Mouse (Mus musculus) kidney, postnatal 36 days (tissue): ENCODE results near the gene Pprc1.

Experiments
- DNase-seq, 2 experiments: peaks; one replicate each; pipeline ENCODE4 v3.0.0; 2021 to 2022; ENCODE audit warnings: mixed read lengths in 2 of 2

Pprc1 gene

DNA sequence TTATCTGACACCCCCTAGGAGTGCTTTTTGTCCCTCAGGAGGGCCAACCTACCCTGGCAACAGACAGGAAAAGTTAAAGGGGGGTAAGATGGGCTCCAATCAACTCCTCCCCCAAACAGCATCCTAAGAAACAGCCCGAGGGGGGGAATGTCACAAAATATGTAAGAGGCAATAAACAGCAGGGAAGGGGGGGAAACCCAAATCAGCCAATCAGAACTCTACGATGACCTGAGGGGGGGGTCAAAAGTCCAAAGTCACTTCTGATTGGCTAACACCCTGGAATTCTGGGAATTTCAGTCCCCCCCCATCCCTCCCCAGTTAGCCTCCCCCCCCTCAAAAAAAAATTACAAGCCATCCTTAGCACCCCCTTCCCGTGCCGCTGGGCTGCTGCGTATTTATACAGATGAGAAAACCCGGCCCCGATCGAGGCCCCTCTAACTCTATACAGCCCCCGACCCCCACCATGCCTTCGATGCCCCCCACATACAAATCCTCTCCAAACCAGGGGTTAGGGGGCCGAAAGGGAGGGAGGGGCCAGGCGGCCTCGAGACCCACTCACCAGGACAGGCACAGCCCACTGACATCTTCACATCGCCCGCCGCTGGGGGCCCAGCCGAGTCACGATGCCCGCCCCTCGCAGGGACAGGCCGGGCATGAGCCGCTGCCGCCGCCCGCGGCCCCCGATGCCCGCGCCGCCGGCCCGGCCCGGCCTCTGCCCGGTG is at the start of gene Pprc1:
Gene Pprc1 (plus strand): TSS at position 616 of the 722 bp plus-strand sequence.
- DNase-seq, result peak; percentile 68 to 77

DNA sequence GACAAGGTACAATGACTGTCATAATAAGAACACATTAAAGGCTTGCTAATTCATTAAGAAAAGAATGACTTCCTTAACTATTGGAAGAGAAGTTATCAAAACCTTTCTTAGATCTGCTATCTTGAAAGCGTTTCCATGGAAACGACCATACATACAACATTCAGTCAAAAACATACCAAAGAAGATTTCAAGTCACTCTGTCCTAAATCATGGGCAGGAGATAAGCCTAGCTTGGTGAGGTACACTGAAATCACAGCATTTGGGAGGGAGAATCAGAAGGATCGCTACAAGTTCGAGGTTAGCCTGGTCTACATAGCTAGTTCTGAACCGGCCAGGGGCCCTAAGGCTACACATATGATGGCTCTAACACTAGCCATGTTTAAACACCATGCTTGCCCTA is 47.3 kb upstream of the Pprc1 start:
- no peak for DNase-seq

DNA sequence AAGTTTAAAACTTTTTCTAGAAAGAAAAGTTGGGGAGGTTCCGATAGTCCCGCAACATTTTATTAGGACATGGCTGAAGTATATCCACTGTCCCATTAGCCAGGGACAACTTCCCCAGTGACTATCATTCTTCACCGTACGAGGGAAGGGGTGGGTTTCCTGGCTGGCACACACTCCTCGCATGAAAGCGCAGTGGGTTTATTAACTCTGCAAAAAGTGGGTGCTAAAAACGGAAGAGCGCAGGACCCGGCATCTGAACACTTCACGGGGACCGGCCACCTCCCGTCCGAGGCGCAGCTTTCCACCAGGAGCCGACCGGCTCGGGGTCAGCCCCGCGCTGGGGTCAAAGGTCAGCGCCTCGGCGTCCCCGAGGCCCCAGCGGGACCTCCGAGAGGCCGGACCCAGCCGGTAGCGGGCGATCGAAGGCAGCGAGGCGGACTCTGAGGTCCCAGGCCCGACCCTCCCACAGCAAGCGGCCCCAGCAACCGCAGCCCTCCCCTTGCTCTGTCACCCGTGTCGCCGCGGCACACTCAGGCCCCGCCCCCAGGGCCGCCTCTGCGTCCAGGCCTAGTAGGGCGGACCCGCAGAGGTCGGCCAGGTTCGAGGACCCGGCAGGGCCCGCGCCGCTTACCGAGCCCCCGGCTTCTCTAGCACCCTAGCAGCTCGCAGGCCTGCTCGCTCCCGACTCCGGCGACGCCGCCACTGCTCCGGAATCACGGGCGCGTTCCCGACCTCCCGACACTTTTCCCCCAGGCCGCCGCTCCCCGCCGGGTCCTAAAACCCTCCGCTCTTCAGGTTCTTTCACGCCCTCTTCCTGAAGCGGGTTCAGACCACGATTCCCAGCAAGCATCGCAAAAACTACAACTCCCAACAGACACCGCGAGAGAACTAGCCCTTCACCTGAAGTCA is 46.6 kb upstream of the Pprc1 start, which contains the start of gene Armh3:
Gene Armh3 (minus strand): TSS at position 704 of the 909 bp plus-strand sequence.
- DNase-seq, result peak; percentile 95 to 97

GRCm38 (mm10) chr19:45998694-45999217 is 45.9 kb upstream of the Pprc1 start:
- no peak for DNase-seq

DNA sequence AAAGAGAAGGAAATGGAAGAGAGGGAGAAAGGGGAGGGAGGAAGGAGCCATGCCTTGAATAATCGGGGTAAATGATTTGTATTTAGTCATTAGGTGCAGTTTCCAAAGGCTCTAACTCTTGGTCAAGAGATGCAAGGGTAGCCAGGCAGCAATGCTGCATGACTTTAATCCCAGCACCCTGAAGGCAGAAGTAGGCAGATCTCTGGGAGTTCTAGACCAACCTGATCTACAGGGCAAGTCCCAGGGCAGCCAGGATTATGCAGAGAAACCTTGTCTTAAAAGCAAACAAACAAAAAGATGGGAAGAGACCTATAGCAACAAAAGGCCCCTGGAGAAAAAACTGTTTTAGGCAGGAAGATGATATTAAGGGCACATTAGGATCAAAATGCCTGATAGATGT is 45.3 kb upstream of the Pprc1 start:
- DNase-seq, result no peak

GRCm38 (mm10) chr19:46002279-46002678 is 42.4 kb upstream of the Pprc1 start:
- no peak for DNase-seq

- DNase-seq, result peak; percentile 94 to 96
Measured at GRCm38 (mm10) chr19:46003371-46004226, 41.1 kb upstream of the Pprc1 start, which contains the start of gene Hps6. TSS of gene Hps6 (plus strand) at chr19:46003508.

DNA sequence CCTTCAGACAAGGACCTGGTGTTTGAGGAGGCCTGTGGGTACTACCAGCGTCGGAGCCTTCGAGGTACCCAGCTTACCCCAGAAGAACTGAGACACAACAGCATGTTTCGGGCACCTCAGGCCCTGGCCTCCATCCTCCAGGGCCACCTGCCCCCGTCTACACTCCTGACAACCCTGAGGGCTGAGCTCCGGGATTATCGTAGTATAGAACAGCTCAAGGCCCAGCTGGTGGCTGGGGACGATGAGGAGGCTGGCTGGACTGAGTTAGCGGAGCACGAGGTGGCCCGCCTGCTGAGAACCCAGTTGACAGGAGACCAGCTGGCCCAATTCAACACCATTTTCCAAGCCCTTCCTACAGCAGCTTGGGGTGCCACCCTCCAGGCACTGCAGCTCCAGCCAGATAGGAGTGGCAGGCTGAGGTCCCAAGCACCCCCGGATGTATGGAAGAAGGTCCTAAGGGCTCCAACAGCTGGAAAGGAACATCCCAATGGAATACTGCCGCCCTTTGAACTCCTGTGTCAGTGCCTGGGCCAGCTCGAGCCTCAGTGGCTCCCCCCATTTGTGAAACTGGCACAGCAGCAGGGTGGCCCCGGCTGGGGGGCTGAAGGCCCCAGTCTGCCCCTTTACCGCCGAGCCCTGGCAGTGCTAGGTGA is 39.7 kb upstream of the Pprc1 start:
- no peak for DNase-seq

GRCm38 (mm10) chr19:46005680-46006079 is 39.0 kb upstream of the Pprc1 start:
- DNase-seq, result no peak

DNA sequence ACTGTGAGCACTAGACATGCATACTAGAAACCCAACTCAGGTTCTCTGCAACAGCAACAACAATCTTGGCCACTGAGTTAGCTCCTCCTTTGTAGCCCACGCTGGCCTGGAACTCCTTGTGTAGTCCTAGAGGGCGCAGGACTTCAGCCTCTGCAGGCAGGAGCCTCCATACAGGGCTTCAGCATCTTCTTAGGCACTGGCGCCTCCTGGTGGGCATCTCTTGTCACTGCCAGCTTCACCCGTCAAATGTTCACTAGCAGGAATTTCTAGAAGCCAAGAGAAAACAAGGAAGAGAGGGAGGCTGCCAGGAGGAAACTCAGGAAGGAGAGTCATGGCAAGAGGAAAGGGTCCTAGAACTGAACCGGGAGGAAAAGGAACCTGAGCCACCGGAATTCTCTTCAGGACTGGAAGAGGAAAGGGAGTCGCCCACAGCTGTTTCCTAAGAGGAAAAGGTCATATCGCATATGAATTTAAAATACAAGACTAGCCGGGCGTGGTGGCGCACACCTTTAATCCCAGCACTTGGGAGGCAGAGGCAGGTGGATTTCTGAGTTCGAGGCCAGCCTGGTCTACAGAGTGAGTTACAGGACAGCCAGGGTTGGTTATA is 30.0 kb upstream of the Pprc1 start:
- peak; percentile 94 to 97 for DNase-seq

DNA sequence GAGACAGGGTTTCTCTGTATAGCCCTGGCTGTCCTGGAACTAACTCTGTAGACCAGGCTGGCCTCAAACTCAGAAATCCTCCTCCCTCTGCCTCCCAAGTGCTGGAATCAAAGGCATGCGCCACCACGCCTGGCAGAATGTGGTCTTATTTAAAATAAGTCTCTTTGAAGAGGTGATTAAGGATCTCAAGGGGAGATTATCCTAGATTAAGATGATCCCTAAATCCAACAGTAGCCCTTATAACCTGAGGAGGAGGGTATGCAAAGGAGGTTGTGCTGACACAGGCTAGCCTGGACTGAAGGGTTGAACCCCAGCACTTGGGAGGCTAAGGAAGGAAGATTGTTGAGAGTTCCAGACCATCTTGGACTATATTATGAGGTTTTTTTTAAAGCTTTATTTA is 28.7 kb upstream of the Pprc1 start:
- no peak for DNase-seq

GRCm38 (mm10) chr19:46024959-46025358 is 19.7 kb upstream of the Pprc1 start:
- no peak for DNase-seq

GRCm38 (mm10) chr19:46026567-46026966 is 18.1 kb upstream of the Pprc1 start:
- DNase-seq, result no peak

DNA sequence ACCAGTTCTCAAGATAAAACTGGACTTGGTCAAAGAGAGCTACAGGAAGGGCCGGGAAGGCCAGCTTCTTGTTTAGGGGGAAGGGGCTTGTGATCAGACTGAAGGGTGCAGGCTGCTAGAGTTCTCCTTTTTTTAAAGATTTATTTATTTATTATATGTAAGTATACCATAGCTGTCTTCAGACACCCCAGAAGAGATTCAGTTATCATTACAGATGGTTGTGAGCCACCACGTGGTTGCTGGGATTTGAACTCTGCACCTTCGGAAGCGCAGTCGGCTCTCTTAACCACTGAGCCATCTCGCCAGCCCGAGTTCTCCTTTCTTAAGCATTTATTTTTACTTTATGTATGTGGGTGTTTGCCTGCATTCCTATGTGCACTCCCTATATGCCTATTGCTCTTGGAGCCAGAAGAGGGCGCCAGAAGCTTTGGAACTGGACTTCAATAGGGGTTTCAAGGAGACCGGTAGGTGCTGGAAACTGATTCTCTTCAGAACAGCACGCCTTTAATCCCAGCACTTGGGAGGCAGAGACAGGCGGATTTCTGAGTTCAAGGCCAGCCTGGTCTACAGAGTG is 15.9 kb upstream of the Pprc1 start:
- DNase-seq, result no peak

- DNase-seq, result no peak
Measured at GRCm38 (mm10) chr19:46029652-46030051, 15.0 kb upstream of the Pprc1 start.

GRCm38 (mm10) chr19:46030196-46030983 is 14.3 kb upstream of the Pprc1 start:
- no peak for DNase-seq

- no peak for DNase-seq
Measured at GRCm38 (mm10) chr19:46031689-46032432, 12.8 kb upstream of the Pprc1 start.

GRCm38 (mm10) chr19:46032731-46033510 is 11.8 kb upstream of the Pprc1 start:
- DNase-seq, result no peak

DNA sequence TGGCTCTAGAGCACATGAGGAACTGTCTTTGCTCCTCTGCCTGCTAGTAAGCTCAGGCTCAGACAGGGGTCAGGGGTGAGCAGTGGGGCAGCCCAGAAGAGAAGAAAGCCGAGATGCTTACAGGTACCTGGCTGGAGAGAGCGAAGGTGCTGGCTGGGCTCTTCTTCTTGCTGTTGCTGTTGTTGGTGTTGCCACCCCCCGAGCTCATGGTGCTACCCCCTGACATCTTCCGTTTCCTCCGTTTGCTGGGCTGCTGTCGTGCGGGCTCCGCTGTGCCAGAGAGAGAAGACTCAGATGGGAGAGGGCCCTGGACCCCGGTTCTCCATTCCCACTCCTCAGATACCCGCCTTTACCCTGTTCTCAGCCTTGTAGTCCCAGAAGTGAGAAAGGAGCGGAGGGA is 10.8 kb upstream of the Pprc1 start:
- no peak for DNase-seq
